Mouse (Mus musculus) left cerebral cortex, postnatal 10 days (tissue): ENCODE measurements around the gene Hoxc9. TPM values are rescaled to one million over a fixed set of nuclear protein-coding genes. Genes with fewer than 3 reads are reported as not detected.

Experiments
- DNase-seq, 2 experiments: peaks; one replicate each; pipeline ENCODE4 v3.0.0; 2021 to 2022; ENCODE audit warnings: low spot score in 2 of 2, mixed read lengths in 1 of 2; ENCODE audit errors: extremely low spot score in 1 of 2
- intact Hi-C: fragments of 180-260 bp; cut with DNase I; formaldehyde crosslinking; loops from one replicate; pipeline ENCODE4 v1.15.1; 2025
- total RNA-seq, 2 experiments: library from RNA; stranded (reverse); gene quantifications; 2 replicates each; pipeline ENCODE4 v1.2.3; 2021

Hoxc9 gene
- total RNA-seq, 2 experiments from 2014 or later: not detected

DNA sequence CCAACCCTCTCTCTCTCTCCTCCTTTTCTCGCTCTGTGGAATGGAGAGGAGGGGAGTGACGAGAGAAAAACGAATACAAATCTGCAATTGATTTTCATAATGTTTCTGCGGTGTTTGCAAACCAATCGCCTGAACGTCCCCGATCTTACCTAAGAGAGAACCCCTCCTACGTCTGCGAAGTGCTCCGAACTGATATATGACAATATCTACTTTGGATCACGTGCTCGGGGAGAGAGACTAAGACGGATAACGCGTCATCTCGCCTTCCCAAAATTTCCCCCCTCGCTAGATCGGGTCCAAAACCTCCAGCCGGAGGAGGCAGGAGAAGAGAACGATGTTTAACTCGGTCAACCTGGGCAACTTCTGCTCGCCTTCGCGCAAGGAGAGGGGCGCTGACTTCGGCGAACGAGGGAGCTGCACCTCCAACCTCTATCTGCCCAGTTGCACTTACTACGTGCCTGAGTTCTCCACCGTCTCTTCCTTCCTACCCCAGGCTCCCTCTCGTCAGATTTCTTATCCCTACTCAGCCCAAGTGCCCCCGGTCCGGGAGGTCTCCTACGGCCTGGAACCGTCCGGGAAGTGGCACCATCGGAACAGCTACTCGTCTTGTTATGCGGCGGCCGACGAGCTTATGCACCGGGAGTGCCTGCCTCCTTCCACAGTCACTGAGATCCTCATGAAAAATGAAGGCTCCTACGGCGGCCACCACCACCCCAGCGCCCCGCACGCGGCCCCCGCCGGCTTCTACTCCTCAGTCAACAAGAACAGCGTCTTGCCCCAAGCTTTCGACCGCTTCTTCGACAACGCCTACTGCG lies 21.8 kb upstream of the Hoxc9 start, which contains the start of gene Hoxc11:
Hoxc11 (plus strand) TSS at position 236 of the 815 bp plus-strand sequence.
- DNase-seq: no peak
- intact Hi-C loops: no loop called here

DNA sequence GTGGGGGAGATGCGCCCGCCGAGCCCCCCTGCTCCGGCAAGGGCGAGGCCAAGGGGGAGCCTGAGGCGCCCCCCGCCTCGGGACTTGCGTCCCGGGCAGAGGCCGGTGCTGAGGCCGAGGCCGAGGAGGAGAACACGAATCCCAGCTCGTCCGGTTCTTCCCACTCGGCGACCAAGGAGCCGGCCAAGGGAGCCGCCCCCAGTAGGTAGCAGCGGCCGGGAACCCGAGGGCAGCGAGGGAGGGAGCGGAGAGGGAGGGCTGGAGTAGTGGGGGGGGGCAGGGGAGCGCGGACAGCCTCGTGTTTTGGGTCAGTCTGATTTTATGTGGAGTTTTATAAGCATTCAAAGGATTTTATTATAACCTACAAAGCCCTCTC lies 21.2 kb upstream of the Hoxc9 start:
- intact Hi-C loops: no loop called here
- no peak for DNase-seq

DNA sequence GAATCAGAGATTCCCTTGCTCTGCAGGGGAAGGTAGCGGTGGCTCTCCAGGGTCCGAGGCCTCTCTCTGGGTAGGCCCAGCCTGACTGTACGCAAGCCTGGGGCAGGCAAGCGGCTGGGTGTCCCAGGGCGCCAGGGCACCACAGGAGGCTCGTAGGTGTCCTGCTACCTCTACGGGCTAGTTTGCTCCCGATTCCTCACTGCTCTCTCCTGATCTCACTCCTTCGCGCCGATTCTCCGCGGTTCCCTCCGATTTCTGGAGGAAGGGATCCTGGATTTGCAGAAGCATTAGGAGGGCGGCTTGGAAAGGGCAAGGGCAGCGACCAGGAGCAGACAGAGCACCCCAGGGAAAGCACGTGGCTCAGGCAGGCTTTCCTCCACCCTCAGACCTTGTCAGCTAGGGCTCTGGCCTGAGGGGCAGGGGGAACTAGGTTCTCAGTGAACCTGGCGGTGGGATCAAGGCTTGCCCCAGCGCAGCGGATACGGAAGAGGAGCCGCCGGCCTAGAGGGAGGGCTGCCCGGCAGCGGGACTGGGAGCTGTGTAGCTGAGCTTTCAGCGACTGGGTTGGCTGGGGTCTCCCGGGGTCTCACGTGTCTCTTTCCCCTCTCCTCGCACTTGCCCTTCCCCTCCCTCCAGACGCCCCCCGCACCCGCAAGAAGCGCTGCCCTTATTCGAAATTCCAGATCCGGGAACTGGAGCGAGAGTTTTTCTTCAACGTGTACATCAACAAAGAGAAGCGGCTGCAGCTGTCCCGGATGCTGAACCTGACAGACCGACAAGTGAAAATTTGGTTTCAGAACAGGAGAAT lies 20.2 kb upstream of the Hoxc9 start:
- DNase-seq: no peak
- intact Hi-C loops: no loop called here

DNA sequence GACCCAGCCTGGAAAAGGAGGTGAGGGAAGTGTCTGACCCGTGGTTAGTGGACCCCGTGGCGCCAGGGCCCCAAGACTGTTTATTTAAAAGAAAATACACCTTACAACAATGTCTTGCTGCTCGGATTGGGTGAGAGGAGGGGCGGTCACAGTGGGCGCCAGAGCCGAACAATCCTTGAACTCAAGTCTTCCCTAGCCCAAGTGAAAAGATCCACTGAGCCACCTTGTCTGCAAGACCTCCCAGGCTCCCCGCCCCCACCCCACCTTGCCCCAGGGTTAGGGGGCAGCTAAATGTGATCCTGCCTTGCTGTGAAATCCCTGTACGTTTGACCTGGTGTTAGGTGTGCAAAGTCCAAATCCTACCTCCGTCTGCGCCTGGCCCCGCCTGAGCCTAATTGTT lies 19.3 kb upstream of the Hoxc9 start:
- DNase-seq: no peak
- intact Hi-C loops: no loop called here

DNA sequence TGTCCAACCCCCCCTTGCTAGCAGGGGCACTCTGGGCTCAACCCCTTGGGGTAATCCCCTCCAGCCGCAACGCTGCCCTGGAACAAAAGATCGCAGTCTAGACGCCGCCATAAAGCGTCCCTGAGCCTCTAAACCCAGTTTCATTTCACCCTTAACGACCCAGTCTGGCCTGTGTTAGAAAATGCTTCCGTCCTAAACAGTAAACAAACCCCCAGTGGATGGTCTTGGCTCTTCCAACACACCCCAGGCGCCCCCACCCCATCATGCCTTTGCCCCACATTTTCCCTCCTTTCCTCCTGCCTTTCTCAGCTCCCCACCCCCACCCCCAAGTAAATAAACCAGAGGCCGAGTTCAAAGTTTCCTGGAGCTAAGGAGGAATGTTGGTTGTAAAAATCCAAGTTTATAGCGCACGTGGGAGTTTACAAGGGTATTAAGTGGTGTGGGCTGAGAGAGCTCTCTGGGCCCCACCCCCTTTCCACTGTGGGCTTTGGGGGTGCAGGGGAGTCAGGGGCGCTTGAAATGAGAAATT lies 16.5 kb upstream of the Hoxc9 start:
- no peak for DNase-seq
- intact Hi-C loops: no loop called here

DNA sequence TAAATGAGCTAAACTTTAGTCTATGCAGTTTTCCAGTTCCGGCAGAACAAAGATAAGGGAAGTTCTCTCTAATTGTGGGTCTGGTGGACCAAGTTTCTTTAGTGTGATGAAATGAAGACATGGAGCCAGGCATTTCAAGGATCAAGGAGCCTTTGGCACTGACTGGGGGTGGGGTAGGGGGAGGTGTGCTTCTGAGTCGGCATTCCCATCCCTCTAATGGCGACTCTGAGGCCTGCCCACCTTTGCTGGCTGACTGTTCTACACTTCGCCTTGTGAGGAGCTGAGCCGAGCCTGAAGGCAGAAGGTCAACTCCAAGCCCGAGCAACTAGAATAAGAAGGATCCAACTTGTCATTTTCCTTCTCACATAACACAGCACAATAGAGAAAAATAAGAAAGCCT lies 14.5 kb upstream of the Hoxc9 start:
- DNase-seq: no peak

DNA sequence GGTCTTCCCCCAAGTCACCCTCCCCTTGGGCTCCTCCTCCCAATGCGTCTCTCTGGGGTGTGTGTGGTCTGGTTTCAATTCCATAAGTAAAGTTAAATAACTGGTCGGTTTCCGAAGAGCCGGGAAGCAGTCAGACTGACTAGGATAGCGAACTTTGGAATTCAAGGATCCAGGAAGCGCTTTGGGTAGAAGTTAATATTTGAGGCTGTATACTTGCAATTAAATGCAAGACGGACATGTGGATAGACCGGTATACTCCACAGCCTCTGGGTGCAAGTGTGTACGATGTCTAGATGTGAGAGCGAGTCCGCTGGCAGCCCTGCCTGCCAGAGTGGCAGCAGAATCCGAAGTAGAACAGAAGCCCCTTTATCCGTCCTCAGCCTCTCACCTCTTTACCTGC lies 13.7 kb upstream of the Hoxc9 start:
- no peak for DNase-seq
- intact Hi-C loops: no loop called here

More for the DNA sequence above, 14.5 kb upstream of the Hoxc9 start:
- intact Hi-C loops: no loop called here

DNA sequence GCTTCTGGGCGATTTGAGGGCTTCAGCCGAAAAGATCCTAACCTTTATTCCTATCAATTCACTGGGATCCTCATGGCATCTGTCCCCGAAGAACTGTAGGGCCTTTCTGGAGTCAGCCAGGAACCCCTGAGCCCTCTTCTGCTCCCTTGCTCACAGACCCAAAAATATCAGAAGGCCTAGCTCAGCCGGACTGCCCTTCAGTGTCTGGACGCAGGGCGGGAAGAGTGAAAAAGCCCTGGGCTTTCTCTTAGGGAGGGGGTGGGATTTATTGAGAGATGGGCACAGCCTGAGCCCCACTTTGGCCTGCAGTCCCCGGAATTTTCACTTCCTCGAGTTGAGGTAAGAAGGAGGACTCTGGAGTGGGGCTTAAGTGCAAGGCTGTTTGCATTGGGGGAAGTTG lies 13.0 kb upstream of the Hoxc9 start:
- no peak for DNase-seq

DNA sequence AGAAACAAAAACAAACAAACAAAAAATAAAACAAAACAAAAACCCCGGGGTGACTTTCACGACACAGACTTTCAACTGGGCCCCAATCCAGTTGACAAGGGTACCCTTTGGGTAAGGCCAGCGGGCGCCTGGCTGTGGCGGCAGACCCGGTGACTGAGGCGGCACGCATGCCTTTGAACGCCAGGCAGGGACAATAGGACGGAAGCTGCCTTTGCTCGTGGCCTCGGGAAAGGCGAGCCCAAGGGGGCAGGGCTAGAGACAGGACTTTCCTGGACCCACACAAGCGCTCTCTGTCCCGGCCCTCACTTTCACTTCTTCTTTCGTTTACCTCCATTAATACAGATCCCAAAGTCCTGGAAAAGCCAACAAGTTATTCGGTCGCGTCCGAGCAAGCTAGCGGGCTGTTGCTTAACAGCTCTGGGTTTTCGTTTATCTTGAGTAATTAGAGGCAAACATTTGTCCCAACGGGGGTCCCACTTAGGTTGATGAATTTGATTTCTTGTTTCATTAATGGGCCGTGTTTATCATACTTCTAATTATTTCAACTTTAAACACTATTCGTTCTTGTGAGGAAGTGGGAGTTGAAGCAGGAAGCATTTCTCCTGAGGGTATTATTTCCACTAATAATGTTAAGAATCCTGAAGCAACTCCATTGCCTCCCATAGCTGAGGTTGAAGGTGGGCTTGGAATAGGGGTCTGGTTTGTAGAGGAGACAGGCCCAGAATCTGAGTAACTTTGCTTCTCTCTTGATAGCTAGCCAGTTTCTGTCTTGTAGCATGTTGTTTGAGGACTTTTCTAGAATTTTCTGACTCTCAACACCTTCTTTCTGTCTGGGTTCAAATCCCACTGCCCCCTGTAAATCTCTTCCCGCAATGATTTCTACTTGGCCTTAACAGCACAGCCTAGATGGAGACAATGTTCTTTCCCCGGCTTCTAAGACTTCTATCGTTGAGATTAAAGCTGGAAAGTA lies 12.3 kb upstream of the Hoxc9 start:
- DNase-seq: no peak
- intact Hi-C loops: no loop called here

More for the DNA sequence above, 13.0 kb upstream of the Hoxc9 start:
- intact Hi-C loops: no loop called here

DNA sequence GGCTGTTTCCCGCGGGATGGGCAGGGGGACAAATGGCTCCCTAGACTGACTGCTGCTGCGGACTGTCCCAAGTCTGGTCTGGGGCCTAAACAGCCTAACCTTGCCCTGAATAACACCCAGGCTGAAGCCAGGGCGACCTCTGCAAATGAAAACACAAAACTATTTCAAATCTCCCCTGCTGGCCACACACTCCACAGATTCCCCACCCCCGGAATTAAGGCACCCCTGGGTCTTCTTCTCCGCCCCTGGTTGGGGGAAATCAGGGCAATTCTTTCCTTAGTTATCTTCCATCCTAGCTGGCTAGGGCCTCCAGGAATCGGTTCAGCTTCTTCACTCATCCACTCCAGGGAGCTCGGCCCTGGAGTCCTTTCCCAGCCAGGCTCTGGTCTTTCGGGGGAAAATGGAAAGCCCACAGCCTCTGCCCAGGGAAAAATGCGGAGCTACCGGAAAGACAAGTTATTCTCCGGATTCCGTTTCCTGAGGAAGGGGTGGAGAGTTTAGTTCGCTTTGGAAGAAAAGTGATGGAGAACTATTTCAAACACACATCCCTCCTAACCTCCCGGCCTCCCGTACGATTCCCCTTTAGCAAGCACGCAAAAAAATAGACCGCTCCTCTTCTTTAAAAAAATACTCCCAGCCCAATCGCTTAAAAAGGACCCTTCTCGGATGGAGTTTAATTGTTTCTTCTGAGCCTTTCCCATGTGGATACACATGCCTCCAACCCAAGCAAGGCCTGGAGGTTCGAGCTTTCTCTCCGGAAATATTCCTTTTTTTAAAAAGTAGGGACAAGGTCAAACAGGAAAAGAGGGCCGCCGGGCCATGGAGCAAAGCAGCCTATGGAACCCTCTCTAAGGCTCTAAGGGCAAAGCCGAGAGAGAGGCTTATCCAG lies 11.0 kb upstream of the Hoxc9 start:
- no peak for DNase-seq
- intact Hi-C loops: no loop called here

DNA sequence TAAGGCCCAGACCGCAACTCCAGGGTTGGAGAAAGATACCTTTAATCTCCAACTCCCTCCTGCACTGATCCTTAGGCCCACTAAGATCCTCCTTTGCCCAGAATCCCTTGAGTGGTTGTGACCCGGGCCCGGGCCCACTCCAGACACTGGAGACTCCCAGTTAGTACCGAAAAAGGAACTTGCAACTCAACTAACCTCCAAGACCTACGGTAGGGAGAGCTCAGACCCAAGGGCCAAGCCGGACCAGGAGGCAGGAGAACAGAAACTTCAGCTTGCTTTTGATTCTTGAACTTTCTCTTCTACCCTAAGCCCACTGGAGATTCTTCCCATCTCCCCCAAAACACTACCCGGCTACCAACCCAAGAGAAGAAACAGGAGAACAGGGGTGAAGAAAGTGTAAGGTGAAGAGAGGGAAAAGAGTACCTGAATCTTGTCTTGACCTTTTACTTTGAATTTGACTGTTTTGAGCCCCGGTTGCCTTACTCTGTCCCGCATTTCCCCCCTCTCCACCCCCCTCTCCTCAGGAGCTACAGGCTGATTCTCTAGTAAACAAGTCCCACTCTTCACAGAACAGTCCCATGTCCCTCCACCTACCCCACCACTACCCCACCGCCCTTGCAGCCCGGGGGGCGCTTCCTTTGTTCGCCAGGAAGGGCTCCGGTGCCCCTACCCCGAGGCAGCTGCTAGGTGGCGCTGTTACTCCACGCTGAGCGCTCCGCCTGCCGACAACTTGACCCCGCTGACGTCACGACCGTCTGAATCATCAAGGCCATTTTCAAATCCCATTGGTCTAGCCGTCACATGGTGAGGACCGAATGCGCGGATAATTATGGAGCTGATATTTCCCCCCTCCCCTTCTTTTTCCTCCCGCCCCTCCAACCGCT lies 10.1 kb upstream of the Hoxc9 start:
- intact Hi-C loops: no loop called here
- peak in 1 of 2 experiments; percentile 70 for DNase-seq

DNA sequence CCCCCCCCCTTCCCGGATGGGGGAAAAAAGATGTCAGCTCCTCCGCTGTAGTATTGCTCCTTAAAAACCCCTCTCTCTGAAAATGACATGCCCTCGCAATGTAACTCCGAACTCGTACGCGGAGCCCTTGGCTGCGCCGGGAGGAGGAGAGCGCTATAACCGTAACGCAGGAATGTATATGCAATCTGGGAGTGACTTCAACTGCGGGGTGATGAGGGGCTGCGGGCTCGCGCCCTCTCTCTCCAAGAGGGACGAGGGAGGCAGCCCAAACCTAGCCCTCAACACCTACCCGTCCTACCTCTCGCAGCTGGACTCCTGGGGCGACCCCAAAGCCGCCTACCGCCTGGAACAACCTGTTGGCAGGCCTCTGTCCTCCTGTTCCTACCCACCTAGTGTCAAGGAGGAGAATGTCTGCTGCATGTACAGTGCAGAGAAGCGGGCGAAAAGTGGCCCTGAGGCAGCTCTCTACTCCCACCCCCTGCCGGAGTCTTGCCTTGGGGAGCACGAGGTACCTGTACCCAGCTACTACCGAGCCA lies 9.4 kb upstream of the Hoxc9 start, which contains the start of gene Hoxc10:
Hoxc10 (plus strand) TSS at position 21 of the 536 bp plus-strand sequence.
- intact Hi-C loops: no loop called here
- no peak for DNase-seq

DNA sequence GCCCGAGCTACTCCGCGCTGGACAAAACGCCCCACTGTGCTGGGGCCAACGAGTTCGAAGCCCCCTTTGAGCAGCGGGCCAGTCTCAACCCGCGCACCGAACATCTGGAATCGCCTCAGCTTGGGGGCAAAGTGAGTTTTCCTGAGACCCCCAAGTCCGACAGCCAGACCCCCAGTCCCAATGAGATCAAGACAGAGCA lies 9.0 kb upstream of the Hoxc9 start, which contains the start of gene Hoxc5:
Hoxc5 (plus strand) TSS at position 132 of the 199 bp plus-strand sequence.
- intact Hi-C loops: no loop called here
- no peak for DNase-seq

DNA sequence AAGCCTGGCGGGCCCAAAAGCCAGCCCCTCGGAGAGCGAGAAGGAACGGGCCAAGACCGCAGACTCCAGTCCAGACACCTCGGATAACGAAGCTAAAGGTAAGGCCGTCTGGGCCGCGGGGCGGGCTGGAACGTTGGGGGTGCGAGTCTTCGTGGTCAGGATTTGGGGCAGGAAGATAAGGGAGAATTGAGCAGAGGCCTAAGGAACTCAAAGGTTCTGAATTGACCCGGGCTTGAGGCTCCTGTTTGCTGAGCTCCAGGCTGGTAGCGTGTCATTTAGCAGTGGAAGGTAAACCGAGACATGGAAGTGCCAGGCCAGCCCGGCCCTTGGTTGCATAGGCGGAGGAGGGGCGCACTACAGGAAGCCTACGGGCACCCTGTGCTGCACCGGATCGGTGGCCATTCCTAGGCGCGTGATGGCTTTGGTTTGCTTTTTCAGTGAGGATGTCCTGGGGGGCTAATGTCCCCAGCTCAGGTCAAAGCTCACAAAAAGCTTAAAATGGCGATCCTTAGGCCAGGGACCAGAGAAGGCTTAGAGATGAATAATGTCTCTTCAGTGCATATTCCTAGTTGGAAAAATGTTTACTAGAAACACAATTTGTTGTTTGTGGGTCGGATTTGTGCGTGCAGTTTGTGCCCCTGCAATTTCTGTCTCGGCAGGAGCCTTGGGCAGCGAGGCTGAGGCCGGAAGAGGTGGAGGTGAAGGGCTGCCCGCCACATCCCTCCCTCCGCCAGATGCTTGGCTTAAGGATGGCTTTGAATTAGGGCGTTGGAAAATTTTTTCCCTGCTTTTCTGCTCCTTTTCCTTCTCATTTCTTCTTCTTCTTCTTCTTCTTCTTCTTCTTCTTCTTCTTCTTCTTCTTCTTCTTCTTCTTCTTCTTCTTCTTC lies 8.5 kb upstream of the Hoxc9 start:
- intact Hi-C loops: no loop called here

DNA sequence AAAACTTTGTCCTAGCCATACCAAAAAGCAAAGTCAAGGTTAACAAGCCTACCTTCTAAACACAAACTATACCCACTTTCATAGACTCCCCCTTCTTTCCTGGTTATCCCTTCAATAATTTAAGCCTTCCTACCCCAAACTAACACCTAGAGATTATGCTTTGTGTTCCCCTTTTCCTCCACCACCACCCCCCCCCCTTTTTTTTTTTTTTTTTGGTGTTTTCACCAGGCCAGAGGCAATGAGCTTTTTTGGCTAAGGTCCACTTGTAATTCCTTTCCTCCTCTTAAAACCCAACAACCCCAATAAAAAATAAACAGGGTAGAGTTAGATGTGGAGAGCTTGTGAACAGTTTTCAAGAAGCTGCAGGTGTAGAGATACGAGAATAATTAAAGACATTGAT lies 6.9 kb upstream of the Hoxc9 start:
- intact Hi-C loops: no loop called here

More for the DNA sequence above, 8.5 kb upstream of the Hoxc9 start:
- no peak for DNase-seq

DNA sequence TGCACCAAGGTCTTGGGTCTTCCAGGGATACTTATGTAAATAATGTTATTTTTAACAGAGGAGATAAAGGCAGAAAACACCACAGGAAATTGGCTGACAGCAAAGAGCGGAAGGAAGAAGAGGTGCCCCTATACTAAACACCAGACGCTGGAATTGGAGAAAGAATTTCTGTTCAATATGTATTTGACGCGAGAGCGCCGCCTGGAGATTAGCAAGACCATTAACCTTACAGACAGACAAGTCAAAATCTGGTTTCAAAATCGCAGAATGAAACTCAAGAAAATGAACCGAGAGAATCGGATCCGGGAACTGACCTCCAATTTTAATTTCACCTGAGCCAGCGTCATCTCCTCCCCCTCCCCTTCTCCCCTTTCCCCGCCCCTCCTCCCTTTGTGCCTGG lies 5.5 kb upstream of the Hoxc9 start:
- intact Hi-C loops: loop anchor here (5.0 kb wide), 1 partner anchor 208 kb away; no protein-coding TSS in a partner anchor

More for the DNA sequence above, 6.9 kb upstream of the Hoxc9 start:
- no peak for DNase-seq

More for the DNA sequence above, 5.5 kb upstream of the Hoxc9 start:
- DNase-seq: no peak
